Mouse (Mus musculus) lung, postnatal 0 days (tissue): ENCODE measurements around the gene Eif5. TPM values are rescaled to one million over a fixed set of nuclear protein-coding genes. Genes with fewer than 3 reads are reported as not detected.
A peak's percentile ranks its signal among the peaks of the same experiment; 100 is the strongest.

Experiments
- ATAC-seq: fragments of 200-750 bp; cut with Nextera tagmentation; 2 replicates; pipeline ENCODE4 v1.8.0; 2017; ENCODE audit warnings: moderate library complexity
- DNase-seq: peaks from one replicate; pipeline ENCODE4 v3.0.0-alpha.2; 2016; ENCODE audit warnings: low spot score
- H3K27ac ChIP-seq: fragments of 300-500 bp; sonication (generic); 2 replicates; pipeline ENCODE4 v1.5.1; 2014; ENCODE audit warnings: antibody characterized with exemption, mild to moderate bottlenecking, low read length, mixed read lengths
- H3K27me3 ChIP-seq: fragments of 300-500 bp; sonication (generic); replicated peaks from 2 replicates; pipeline ENCODE4 v1.6.1; 2014; ENCODE audit warnings: low read length, mixed read lengths; ENCODE audit not compliant: insufficient read depth
- H3K36me3 ChIP-seq: fragments of 300-500 bp; sonication (generic); 2 replicates; pipeline ENCODE4 v1.6.1; 2014; ENCODE audit warnings: low read length, mixed read lengths; ENCODE audit not compliant: insufficient read depth
- H3K4me1 ChIP-seq: fragments of 300-500 bp; sonication (generic); 2 replicates; pipeline ENCODE4 v1.6.1; 2014; ENCODE audit warnings: antibody characterized with exemption, low read depth, low read length, mixed read lengths; ENCODE audit not compliant: insufficient read depth
- H3K4me2 ChIP-seq: fragments of 300-500 bp; sonication (generic); replicated peaks from 2 replicates; pipeline ENCODE4 v1.6.1; 2014; ENCODE audit warnings: low read depth, mild to moderate bottlenecking, low read length, moderate library complexity, mixed read lengths
- H3K4me3 ChIP-seq: fragments of 300-500 bp; sonication (generic); 2 replicates; pipeline ENCODE4 v1.5.1; 2014; ENCODE audit warnings: low read depth, low read length
- H3K9ac ChIP-seq: fragments of 300-500 bp; sonication (generic); replicated peaks from 2 replicates; pipeline ENCODE4 v1.6.1; 2014; ENCODE audit warnings: low read depth, mild to moderate bottlenecking
- H3K9me3 ChIP-seq: fragments of 300-500 bp; sonication (generic); 2 replicates; pipeline ENCODE4 v1.6.1; 2016; ENCODE audit warnings: low read length, mixed read lengths
- CTCF ChIP-seq: IDR thresholded peaks from 2 replicates; pipeline ENCODE4 v1.5.1; 2016; ENCODE audit warnings: antibody characterized with exemption, mild to moderate bottlenecking
- EP300 ChIP-seq: IDR thresholded peaks from 2 replicates; pipeline ENCODE4 v1.6.1; 2016; ENCODE audit warnings: antibody characterized with exemption, mild to moderate bottlenecking, control low read depth
- WGBS: fragments of 180-500 bp; shearing (Covaris S2); extraction: QIAGEN DNeasy Blood & Tissue Kit; methylation state at CpG from one replicate; pipeline ENCODE4 v1.1.7; 2014; 5-methylcytosine and 5-hydroxymethylcytosine counted together
- polyA plus RNA-seq: library from polyadenylated mRNA; unstranded; fragments of >200 nt; fragmentation: Nextera tagmentation; extraction: Ambion mirVana; gene quantifications from 2 replicates; pipeline ENCODE4 v1.2.1, GENCODE M21; 2015

The Eif5 gene
- polyA plus RNA-seq, 1 experiment from 2014 or later: 412 TPM

DNA sequence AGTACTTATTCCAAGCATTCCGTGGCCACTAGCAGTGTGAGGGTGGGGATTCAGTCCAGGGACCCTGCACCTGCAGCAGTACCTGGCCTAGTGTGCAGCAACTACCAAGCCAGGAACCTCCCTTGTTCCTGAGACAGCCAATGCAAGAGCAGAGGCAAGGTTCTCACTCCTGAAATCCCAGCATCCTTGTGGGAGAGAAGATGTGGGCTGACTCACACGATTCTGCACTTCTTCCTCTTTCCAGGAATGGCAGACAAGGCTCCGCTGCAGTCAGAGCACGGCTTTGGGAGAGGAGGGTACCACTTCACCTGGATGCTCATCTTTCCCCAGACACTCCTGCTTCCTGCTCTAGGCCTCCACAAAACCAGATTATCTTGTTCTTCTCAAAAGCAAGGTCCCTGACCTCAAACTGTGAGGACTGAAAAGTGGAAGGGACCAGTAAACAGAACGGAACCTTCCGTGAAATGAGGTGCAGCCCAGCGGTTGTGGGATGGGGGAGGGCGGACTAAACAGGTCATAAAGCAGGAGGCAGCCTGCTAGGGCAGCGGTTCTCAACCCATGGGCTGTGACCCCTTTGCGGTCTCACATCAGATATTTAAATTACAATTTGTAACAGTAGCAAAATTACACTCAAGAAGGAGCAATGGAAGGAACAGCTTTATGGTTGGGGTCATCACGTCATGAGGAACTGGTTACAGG lies 4.6 kb upstream of the Eif5 start:
- no peak overlapping the region for H3K4me2 ChIP-seq
- no peaks in the 10 kb centered on the region for H3K27me3 ChIP-seq
- DNase-seq (no peak), ATAC-seq (no peak)
- TF ChIP-seq CTCF (no peak), EP300 (no peak)
- H3K4me1 ChIP-seq: peaks cover 6% of the 10 kb centered on the region; the same call in 1 of the 2 replicates
- no peak overlapping the region for H3K9ac ChIP-seq
- 46% methylated on average over 11 of the region's 11 CpGs for WGBS
- no peaks in the 10 kb centered on the region for H3K9me3 ChIP-seq
- no peak overlapping the region for H3K4me3 ChIP-seq
- H3K36me3 ChIP-seq: no peaks in the 10 kb centered on the region
- H3K27ac ChIP-seq: no peak overlapping the region

- ATAC-seq (no peak), DNase-seq (peak; percentile 17)
- Histone ChIP-seq H3K4me3 (no peak overlapping the region), H3K4me1 (peaks cover 10% of the 10 kb centered on the region; the same call in 1 of the 2 replicates), H3K4me2 (no peak overlapping the region), H3K9ac (no peak overlapping the region), H3K27ac (peak overlapping the region; percentile 16; the same call in 1 of the 2 replicates), H3K27me3 (no peaks in the 10 kb centered on the region), H3K9me3 (no peaks in the 10 kb centered on the region), H3K36me3 (no peaks in the 10 kb centered on the region)
- 40% methylated on average over 6 of the region's 6 CpGs for WGBS
- TF ChIP-seq CTCF (no peak), EP300 (no peak)
Observed at GRCm38 (mm10) chr12:111535281-111535680, 2.5 kb upstream of the Eif5 start.

GRCm38 (mm10) chr12:111535762-111536161 lies 2.1 kb upstream of the Eif5 start:
- Histone ChIP-seq H3K4me3 (no peak overlapping the region), H3K4me1 (peaks cover 10% of the 10 kb centered on the region; the same call in 1 of the 2 replicates), H3K27me3 (no peaks in the 10 kb centered on the region), H3K4me2 (no peak overlapping the region), H3K27ac (no peak overlapping the region), H3K9ac (no peak overlapping the region), H3K9me3 (no peaks in the 10 kb centered on the region), H3K36me3 (0 out of 2 replicates have a peak, but pooled peaks cover under 1% of the 10 kb centered on the region)
- DNase-seq (peak; percentile 71), ATAC-seq (no peak)
- WGBS: 42% methylated on average over 5 of the region's 5 CpGs
- peak; percentile 38; the same call in 1 of the 2 replicates for TF ChIP-seq EP300
- TF ChIP-seq CTCF: no peak

DNA sequence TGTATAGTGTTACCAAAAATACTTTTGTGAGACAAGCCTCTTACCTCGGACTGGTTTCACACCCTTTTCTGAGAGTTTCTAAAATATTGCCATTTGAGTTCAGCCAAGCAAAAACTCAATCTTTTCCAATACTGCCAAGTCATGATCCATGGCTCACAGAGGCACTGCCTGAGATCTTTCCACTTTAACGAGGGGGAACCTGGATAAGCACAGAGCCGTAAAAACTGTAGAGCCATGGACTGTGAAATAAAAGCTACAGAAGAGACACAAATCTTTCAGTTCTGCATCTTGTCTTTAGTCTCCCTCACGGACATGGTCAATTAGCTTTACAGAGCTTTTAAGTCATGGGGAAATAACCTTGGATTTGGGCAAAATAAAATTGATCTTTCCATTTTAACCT lies 1.1 kb upstream of the Eif5 start:
- Histone ChIP-seq H3K9ac (peak overlapping the region; percentile 98), H3K4me1 (peaks cover 10% of the 10 kb centered on the region; the same call in 1 of the 2 replicates), H3K4me3 (peak overlapping the region; percentile 96; the same call in 1 of the 2 replicates), H3K27me3 (no peaks in the 10 kb centered on the region), H3K4me2 (peak overlapping the region; percentile 81), H3K36me3 (peaks cover 9% of the 10 kb centered on the region; the same call in 1 of the 2 replicates), H3K27ac (peak overlapping the region; percentile 92; the same call in 1 of the 2 replicates), H3K9me3 (no peaks in the 10 kb centered on the region)
- TF ChIP-seq EP300 (no peak), CTCF (no peak)
- ATAC-seq: no peak
- 49% methylated on average over 4 of the region's 4 CpGs for WGBS
- DNase-seq: no peak

DNA sequence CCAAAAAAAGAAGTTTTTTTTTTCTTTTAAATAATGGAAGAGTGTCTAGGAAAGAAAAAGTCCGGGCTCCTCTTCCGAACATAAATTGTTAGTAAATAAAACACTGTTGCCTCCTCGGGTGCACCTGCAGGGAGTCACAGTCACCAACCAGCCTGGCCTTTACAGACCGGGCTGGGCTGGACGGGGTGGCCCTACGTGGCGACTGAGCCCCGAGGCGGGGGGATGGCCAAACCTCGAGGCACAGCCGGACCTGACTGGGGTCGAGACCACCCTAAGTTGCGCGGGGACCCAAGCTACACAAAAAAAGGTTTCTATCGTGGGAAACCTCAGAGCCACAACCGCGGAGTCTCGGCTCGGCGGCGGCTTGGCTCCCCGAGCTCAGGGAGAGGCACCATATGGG lies 475 bp upstream of the Eif5 start:
- Histone ChIP-seq H3K27me3 (no peaks in the 10 kb centered on the region), H3K9me3 (no peaks in the 10 kb centered on the region), H3K36me3 (peaks cover 14% of the 10 kb centered on the region; the same call in 1 of the 2 replicates), H3K4me3 (peak overlapping the region; percentile 96), H3K4me1 (peaks cover 10% of the 10 kb centered on the region; the same call in 1 of the 2 replicates), H3K4me2 (peak overlapping the region; percentile 81), H3K9ac (peak overlapping the region; percentile 98), H3K27ac (peak overlapping the region; percentile 92)
- ATAC-seq (no peak), DNase-seq (peak; percentile 48)
- WGBS: 0% methylated on average over 22 of the region's 22 CpGs
- TF ChIP-seq CTCF (no peak), EP300 (no peak)

DNA sequence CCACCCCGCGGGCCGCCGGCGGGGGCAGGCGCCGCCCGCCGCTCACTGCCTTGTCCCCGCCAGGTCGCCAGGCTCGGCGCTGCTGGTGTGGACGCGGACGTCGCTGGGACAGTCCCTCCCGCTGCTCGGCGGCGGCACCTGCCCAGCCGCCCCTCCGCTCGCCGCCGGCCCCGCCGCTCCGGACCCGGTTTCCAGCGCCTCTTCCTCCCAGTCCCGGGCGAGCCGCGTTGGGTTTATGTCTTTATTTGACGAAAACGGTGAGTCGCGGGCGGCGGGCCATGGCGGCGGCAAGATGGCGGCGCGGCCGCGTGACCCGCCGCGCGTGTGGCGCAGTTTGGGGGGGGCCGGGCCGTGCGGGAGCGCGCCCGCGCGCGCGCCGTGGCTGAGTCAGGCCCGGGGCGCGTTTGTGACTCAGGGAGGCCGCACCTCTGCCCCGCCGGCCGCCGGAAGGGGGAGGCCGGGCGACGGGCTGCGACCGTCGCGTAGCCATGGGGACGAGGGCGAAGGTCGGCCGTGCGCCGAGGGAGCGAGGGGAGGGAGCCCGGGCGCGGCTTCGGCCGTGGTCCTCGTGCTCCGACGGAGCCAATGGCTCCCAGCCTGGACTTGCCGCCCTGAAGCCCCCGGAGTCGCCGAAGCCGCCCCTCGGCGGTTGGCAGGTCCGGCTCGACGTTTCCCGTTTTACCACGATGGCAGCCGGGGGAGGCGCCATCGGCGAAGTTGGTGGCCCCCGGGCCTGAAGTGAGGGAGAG lies 650 bp downstream of the Eif5 start:
- ATAC-seq (peak; percentile 79), DNase-seq (peak; percentile 93)
- peak overlapping the region; percentile 96 for H3K4me3 ChIP-seq
- peak overlapping the region; percentile 100 for H3K27ac ChIP-seq
- H3K4me1 ChIP-seq: peaks cover 10% of the 10 kb centered on the region; the same call in 1 of the 2 replicates
- WGBS: under 1% methylated on average over 59 of the region's 111 CpGs
- no peaks in the 10 kb centered on the region for H3K9me3 ChIP-seq
- no peak for TF ChIP-seq EP300
- TF ChIP-seq CTCF: no peak; the same call in 1 of the 2 replicates
- no peaks in the 10 kb centered on the region for H3K27me3 ChIP-seq
- peaks cover 25% of the 10 kb centered on the region for H3K36me3 ChIP-seq
- H3K9ac ChIP-seq: peak overlapping the region; percentile 98
- peak overlapping the region; percentile 89 for H3K4me2 ChIP-seq
